Mouse (Mus musculus) forebrain, postnatal 0 days (tissue): ENCODE measurements around the gene Hid1. TPM values are rescaled to one million over a fixed set of nuclear protein-coding genes. Genes with fewer than 3 reads are reported as not detected.
A peak's percentile ranks its signal among the peaks of the same experiment; 100 is the strongest.

Experiments
- ATAC-seq: fragments of 200-750 bp; cut with Nextera tagmentation; 2 replicates; pipeline ENCODE4 v1.8.0; 2017; ENCODE audit warnings: mild to moderate bottlenecking, moderate library complexity
- DNase-seq: peaks from one replicate; pipeline ENCODE4 v3.0.0-alpha.2; 2015
- H3K27ac ChIP-seq: fragments of 300-500 bp; sonication (generic); 2 replicates; pipeline ENCODE4 v1.5.1; 2014; ENCODE audit warnings: low read depth, mild to moderate bottlenecking, antibody characterized with exemption, low read length, moderate library complexity, mixed read lengths
- H3K27me3 ChIP-seq: fragments of 300-500 bp; sonication (generic); 2 replicates; pipeline ENCODE4 v1.6.1; 2014; ENCODE audit warnings: mild to moderate bottlenecking, low read length, mixed read lengths; ENCODE audit not compliant: insufficient read depth
- H3K36me3 ChIP-seq: fragments of 300-500 bp; sonication (generic); 2 replicates; pipeline ENCODE4 v1.6.1; 2014; ENCODE audit warnings: mild to moderate bottlenecking, moderate library complexity; ENCODE audit not compliant: insufficient read depth
- H3K4me1 ChIP-seq: fragments of 300-500 bp; sonication (generic); 2 replicates; pipeline ENCODE4 v1.6.1; 2014; ENCODE audit warnings: antibody characterized with exemption; ENCODE audit not compliant: insufficient read depth
- H3K4me2 ChIP-seq: fragments of 300-500 bp; sonication (generic); 2 replicates; pipeline ENCODE4 v1.6.1; 2014; ENCODE audit warnings: low read depth, mild to moderate bottlenecking, moderate library complexity
- H3K4me3 ChIP-seq: fragments of 300-500 bp; sonication (generic); 2 replicates; pipeline ENCODE4 v1.5.1; 2014; ENCODE audit warnings: low read depth, low read length, mixed read lengths
- H3K9ac ChIP-seq: fragments of 300-500 bp; sonication (generic); 2 replicates; pipeline ENCODE4 v1.6.1; 2014; ENCODE audit warnings: mild to moderate bottlenecking
- H3K9me3 ChIP-seq: fragments of 300-500 bp; sonication (generic); 2 replicates; pipeline ENCODE4 v1.6.1; 2016; ENCODE audit warnings: low read length
- CTCF ChIP-seq: sonication (generic); IDR thresholded peaks from 2 replicates; pipeline ENCODE4 v1.5.1; 2016; ENCODE audit warnings: antibody characterized with exemption, control low read depth, low read depth
- WGBS: fragments of 180-500 bp; shearing (Covaris S2); extraction: QIAGEN DNeasy Blood & Tissue Kit; methylation state at CpG from one replicate; pipeline ENCODE4 v1.1.7; 2014; 5-methylcytosine and 5-hydroxymethylcytosine counted together
- polyA plus RNA-seq: library from polyadenylated mRNA; unstranded; fragments of >200 nt; fragmentation: Nextera tagmentation; extraction: Ambion mirVana; gene quantifications from 2 replicates; pipeline ENCODE4 v1.2.1, GENCODE M21; 2015
- total RNA-seq: library from RNA; depleted of rRNA; stranded (reverse); fragments of >200 nt; gene quantifications from 2 replicates; pipeline ENCODE4 v1.2.3, GENCODE M21; 2014

The Hid1 gene
- total and polyA plus RNA-seq, 2 experiments from 2014 or later, result 46.6 to 52.4 TPM

- Histone ChIP-seq H3K4me1 (peaks cover 18% of the 10 kb centered on the region), H3K9ac (peak overlapping the region; percentile 97), H3K27ac (peak overlapping the region; percentile 73), H3K4me3 (peak overlapping the region; percentile 94), H3K27me3 (no peaks in the 10 kb centered on the region), H3K4me2 (peak overlapping the region; percentile 76), H3K9me3 (no peaks in the 10 kb centered on the region), H3K36me3 (0 out of 2 replicates have a peak, but pooled peaks cover under 1% of the 10 kb centered on the region)
- TF ChIP-seq CTCF, result peak; percentile 24; the same call in 1 of the 2 replicates
- DNase-seq, result peak; percentile 75
- peak; percentile 21; the same call in 1 of the 2 replicates for ATAC-seq
- 26% methylated on average over 16 of the region's 16 CpGs for WGBS
Measured at GRCm38 (mm10) chr11:115383701-115384474, 16.3 kb upstream of the Hid1 start.

- Histone ChIP-seq H3K27me3 (no peaks in the 10 kb centered on the region), H3K9me3 (no peaks in the 10 kb centered on the region), H3K27ac (peak overlapping the region; percentile 96), H3K4me1 (peaks cover 18% of the 10 kb centered on the region), H3K36me3 (no peaks in the 10 kb centered on the region), H3K4me2 (peak overlapping the region; percentile 76), H3K9ac (peak overlapping the region; percentile 97), H3K4me3 (peak overlapping the region; percentile 94)
- ATAC-seq (no peak), DNase-seq (no peak)
- no peak for TF ChIP-seq CTCF
- WGBS, result 5% methylated on average over 5 of the region's 5 CpGs
Measured at GRCm38 (mm10) chr11:115382891-115383290, 15.3 kb upstream of the Hid1 start.

- Histone ChIP-seq H3K4me2 (peak within 1 kb of the TSS; percentile 76), H3K9ac (peak within 1 kb of the TSS; percentile 97), H3K9me3 (no peaks in the 10 kb centered on the region), H3K4me1 (peaks cover 18% of the 10 kb centered on the region), H3K36me3 (no peaks in the 10 kb centered on the region), H3K27me3 (no peaks in the 10 kb centered on the region), H3K27ac (peak within 1 kb of the TSS; percentile 96), H3K4me3 (peak within 1 kb of the TSS; percentile 94)
- no peak for TF ChIP-seq CTCF
- WGBS, result under 1% methylated on average over 73 of the region's 76 CpGs
- peak; percentile 94 for ATAC-seq
- DNase-seq, result peak; percentile 91
Measured at GRCm38 (mm10) chr11:115381743-115382539, 14.4 kb upstream of the Hid1 start, which contains the start of gene Cdr2l. Cdr2l (plus strand) TSS chr11:115381916.

DNA sequence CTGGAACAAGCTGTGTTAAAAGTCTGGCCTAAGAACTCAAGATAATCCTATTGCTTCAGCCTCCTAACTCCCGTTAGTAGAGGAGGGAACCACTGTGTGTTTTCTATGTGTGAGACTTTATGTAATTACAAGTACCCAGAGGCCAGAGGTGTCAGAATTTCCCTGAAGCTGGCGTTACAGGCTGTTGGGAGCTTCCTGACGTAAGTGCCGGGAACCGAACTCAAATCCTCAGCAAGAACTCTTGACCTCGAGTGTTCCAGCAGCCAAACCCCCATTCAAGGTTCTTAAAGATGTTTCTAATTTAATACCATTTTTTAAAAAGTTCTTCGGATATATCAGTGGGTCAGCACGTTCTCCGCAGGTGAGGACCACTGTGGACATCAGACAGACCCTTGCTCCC is 13.7 kb upstream of the Hid1 start:
- H3K27me3 ChIP-seq, result no peaks in the 10 kb centered on the region
- DNase-seq (peak; percentile 29), ATAC-seq (no peak)
- 16% methylated on average over 9 of the region's 9 CpGs for WGBS
- H3K36me3 ChIP-seq, result no peaks in the 10 kb centered on the region
- peak overlapping the region; percentile 40; the same call in 1 of the 2 replicates for H3K27ac ChIP-seq
- peak overlapping the region; percentile 94 for H3K4me3 ChIP-seq
- H3K4me2 ChIP-seq, result peak overlapping the region; percentile 76
- H3K9ac ChIP-seq, result peak overlapping the region; percentile 97
- peaks cover 18% of the 10 kb centered on the region for H3K4me1 ChIP-seq
- no peaks in the 10 kb centered on the region for H3K9me3 ChIP-seq
- TF ChIP-seq CTCF, result no peak

DNA sequence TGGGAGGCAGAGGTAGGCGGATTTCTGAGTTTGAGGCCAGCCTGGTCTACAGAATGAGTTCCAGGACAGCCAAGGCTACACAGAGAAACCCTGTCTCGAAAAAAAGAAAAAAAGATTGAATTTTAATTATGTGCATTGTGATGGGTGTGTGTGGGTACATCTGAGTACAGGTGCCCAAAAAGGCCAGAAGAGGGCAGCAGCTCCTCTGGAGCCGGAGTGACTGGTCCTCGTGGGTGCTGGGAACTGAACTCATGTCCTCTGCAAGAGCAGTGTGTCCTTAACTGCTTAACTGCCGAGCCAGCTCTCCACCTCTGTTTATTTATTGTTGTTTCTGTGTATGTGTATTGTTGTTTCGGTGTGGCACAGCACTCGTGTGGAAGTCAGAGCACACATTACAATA is 10.3 kb upstream of the Hid1 start:
- ATAC-seq, result no peak
- WGBS, result 91% methylated on average over 7 of the region's 7 CpGs
- Histone ChIP-seq H3K27me3 (no peaks in the 10 kb centered on the region), H3K9ac (no peak overlapping the region), H3K4me3 (no peak overlapping the region), H3K4me2 (no peak overlapping the region), H3K9me3 (no peaks in the 10 kb centered on the region), H3K4me1 (peaks cover 6% of the 10 kb centered on the region), H3K36me3 (no peaks in the 10 kb centered on the region), H3K27ac (no peak overlapping the region)
- no peak for DNase-seq
- TF ChIP-seq CTCF, result no peak

GRCm38 (mm10) chr11:115377254-115377653 is 9.7 kb upstream of the Hid1 start:
- no peak for ATAC-seq
- Histone ChIP-seq H3K36me3 (no peaks in the 10 kb centered on the region), H3K4me1 (peaks cover 6% of the 10 kb centered on the region), H3K9me3 (no peaks in the 10 kb centered on the region), H3K4me2 (no peak overlapping the region), H3K9ac (no peak overlapping the region), H3K4me3 (no peak overlapping the region), H3K27me3 (no peaks in the 10 kb centered on the region), H3K27ac (no peak overlapping the region)
- no peak for TF ChIP-seq CTCF
- 92% methylated on average over 4 of the region's 4 CpGs for WGBS
- no peak for DNase-seq

GRCm38 (mm10) chr11:115376722-115377121 is 9.2 kb upstream of the Hid1 start:
- no peak overlapping the region for H3K4me2 ChIP-seq
- no peak for TF ChIP-seq CTCF
- no peaks in the 10 kb centered on the region for H3K9me3 ChIP-seq
- no peak overlapping the region for H3K27ac ChIP-seq
- no peak overlapping the region for H3K4me3 ChIP-seq
- no peak overlapping the region for H3K9ac ChIP-seq
- no peaks in the 10 kb centered on the region for H3K36me3 ChIP-seq
- 71% methylated on average over 7 of the region's 7 CpGs for WGBS
- ATAC-seq (no peak), DNase-seq (no peak)
- H3K27me3 ChIP-seq, result no peaks in the 10 kb centered on the region
- H3K4me1 ChIP-seq, result peaks cover 6% of the 10 kb centered on the region
